Mouse (Mus musculus) heart, embryonic 14.5 days (tissue): ENCODE measurements around the gene Tet3. TPM values are rescaled to one million over a fixed set of nuclear protein-coding genes. Genes with fewer than 3 reads are reported as not detected.

Experiments
- ATAC-seq: fragments of 200-750 bp; cut with Nextera tagmentation; 2 replicates; pipeline ENCODE4 v1.8.0; 2017; ENCODE audit warnings: low read depth, moderate TSS enrichment; ENCODE audit not compliant: insufficient number of reproducible peaks, insufficient read depth, low FRiP score
- H3K27ac ChIP-seq, 2 experiments: fragments of 200-500 bp in 1 of 2; fragments of 300-500 bp in 1 of 2; sonication (generic) in 1 of 2; replicated peaks in 1 of 2; 2 replicates each; pipeline ENCODE4 v1.5.1; 2012 to 2014; ENCODE audit warnings: low read depth in 2 of 2, low read length in 2 of 2, control low read depth in 1 of 2, mild to moderate bottlenecking in 1 of 2, mixed read lengths in 1 of 2; ENCODE audit not compliant: control insufficient read depth in 1 of 2, insufficient read depth in 1 of 2
- H3K27me3 ChIP-seq: fragments of 300-500 bp; sonication (generic); 2 replicates; pipeline ENCODE4 v1.6.1; 2014; ENCODE audit warnings: mild to moderate bottlenecking, low read length, control low read depth; ENCODE audit not compliant: control insufficient read depth, insufficient read depth
- H3K36me3 ChIP-seq: fragments of 300-500 bp; sonication (generic); 2 replicates; pipeline ENCODE4 v1.6.1; 2014; ENCODE audit warnings: mild to moderate bottlenecking, control low read depth, low read length, mixed read lengths; ENCODE audit not compliant: control insufficient read depth, insufficient read depth
- H3K4me1 ChIP-seq, 2 experiments: fragments of 200-500 bp in 1 of 2; fragments of 300-500 bp in 1 of 2; sonication (generic) in 1 of 2; 2 replicates each; pipeline ENCODE4 v1.6.1; 2012 to 2014; ENCODE audit warnings: low read length in 2 of 2, control low read depth in 1 of 2, mixed read lengths in 1 of 2; ENCODE audit not compliant: control insufficient read depth in 2 of 2, insufficient read depth in 2 of 2
- H3K4me2 ChIP-seq: fragments of 300-500 bp; sonication (generic); 2 replicates; pipeline ENCODE4 v1.6.1; 2014; ENCODE audit warnings: mild to moderate bottlenecking, low read length
- H3K4me3 ChIP-seq, 2 experiments: fragments of 200-500 bp in 1 of 2; fragments of 300-500 bp in 1 of 2; sonication (generic) in 1 of 2; 2 replicates each; pipeline ENCODE4 v1.5.1; 2012 to 2014; ENCODE audit warnings: low read length in 2 of 2, mild to moderate bottlenecking in 2 of 2, control low read depth in 1 of 2, low read depth in 1 of 2, moderate library complexity in 1 of 2; ENCODE audit not compliant: control insufficient read depth in 1 of 2, insufficient read depth in 1 of 2
- H3K9ac ChIP-seq: fragments of 300-500 bp; sonication (generic); 2 replicates; pipeline ENCODE4 v1.6.1; 2014; ENCODE audit warnings: mild to moderate bottlenecking, low read length
- H3K9me3 ChIP-seq: fragments of 300-500 bp; sonication (generic); 2 replicates; pipeline ENCODE4 v1.6.1; 2016; ENCODE audit warnings: low read length, control low read depth; ENCODE audit not compliant: control insufficient read depth
- WGBS: fragments of 180-500 bp; shearing (Covaris S2); extraction: QIAGEN DNeasy Blood & Tissue Kit; methylation state at CpG from one replicate; pipeline ENCODE4 v1.1.7; 2014; 5-methylcytosine and 5-hydroxymethylcytosine counted together
- polyA plus RNA-seq: library from polyadenylated mRNA; unstranded; fragments of >200 nt; fragmentation: Nextera tagmentation; extraction: Ambion mirVana; gene quantifications from 2 replicates; pipeline ENCODE4 v1.2.1, GENCODE M21; 2014

Gene Tet3
- 22.8 and 28.9 TPM in 2 replicates for polyA plus RNA-seq

GRCm38 (mm10) chr6:83459034-83459644 lies at the start of gene Tet3:
Gene Tet3 (minus strand): TSS chr6:83459084.
- no peaks in the 10 kb centered on the region for H3K27me3 ChIP-seq
- peaks cover 5% of the 10 kb centered on the region; the same call in 1 of the 2 replicates for H3K36me3 ChIP-seq
- no peak within 1 kb of the TSS for H3K4me3 ChIP-seq
- WGBS: 33% methylated on average over 4 of the region's 4 CpGs
- peaks cover 26 to 27% of the 10 kb centered on the region in 2 experiments for H3K4me1 ChIP-seq
- H3K4me2 ChIP-seq: no peak within 1 kb of the TSS
- H3K9ac ChIP-seq: no peak within 1 kb of the TSS
- H3K9me3 ChIP-seq: no peaks in the 10 kb centered on the region
- H3K27ac ChIP-seq: 0 out of 4 replicates have a peak within 1 kb of the TSS, but pooled peaks of 1 of the 2 experiments have one; percentile 6
- no peak for ATAC-seq

GRCm38 (mm10) chr6:83507168-83507546 lies 48.3 kb upstream of the Tet3 start:
- 22% methylated on average over 6 of the region's 6 CpGs for WGBS
- Histone ChIP-seq H3K4me3 (peak overlapping the region; percentile 72 to 99; a peak in 3 of 4 replicates), H3K36me3 (0 out of 2 replicates have a peak, but pooled peaks cover 2% of the 10 kb centered on the region), H3K9ac (peak overlapping the region; percentile 71), H3K4me2 (peak overlapping the region; percentile 76), H3K9me3 (no peaks in the 10 kb centered on the region), H3K27ac (peak overlapping the region; percentile 64 to 98; a peak in 3 of 4 replicates), H3K4me1 (peaks cover 2 to 18% of the 10 kb centered on the region in 2 experiments; a peak in 2 of 4 replicates), H3K27me3 (no peaks in the 10 kb centered on the region)
- ATAC-seq: no peak

- peak within 1 kb of the TSS; percentile 76 for H3K4me2 ChIP-seq
- peak within 1 kb of the TSS; percentile 72 to 99 for H3K4me3 ChIP-seq
- peak within 1 kb of the TSS; percentile 98 to 99 for H3K27ac ChIP-seq
- peak within 1 kb of the TSS; percentile 91 for H3K9ac ChIP-seq
- under 1% methylated on average over 54 of the region's 54 CpGs for WGBS
- ATAC-seq: peak; percentile 96
- H3K36me3 ChIP-seq: 0 out of 2 replicates have a peak, but pooled peaks cover 2% of the 10 kb centered on the region
- H3K9me3 ChIP-seq: no peaks in the 10 kb centered on the region
- H3K27me3 ChIP-seq: no peaks in the 10 kb centered on the region
- H3K4me1 ChIP-seq: peaks cover 2 to 18% of the 10 kb centered on the region in 2 experiments; a peak in 2 of 4 replicates
Measured at GRCm38 (mm10) chr6:83506258-83507167, 47.6 kb upstream of the Tet3 start, which contains the start of gene Dguok. Gene Dguok (minus strand): TSS chr6:83506969.

GRCm38 (mm10) chr6:83505554-83505953 lies 46.7 kb upstream of the Tet3 start:
- WGBS: 78% methylated on average over 4 of the region's 4 CpGs
- peak overlapping the region; percentile 76 for H3K4me2 ChIP-seq
- H3K4me1 ChIP-seq: peaks cover 2 to 18% of the 10 kb centered on the region in 2 experiments; a peak in 2 of 4 replicates
- no peak for ATAC-seq
- H3K36me3 ChIP-seq: 0 out of 2 replicates have a peak, but pooled peaks cover 2% of the 10 kb centered on the region
- peak overlapping the region in 1 of 2 experiments; percentile 72; a peak in 1 of 4 replicates for H3K4me3 ChIP-seq
- H3K9ac ChIP-seq: peak overlapping the region; percentile 91; the same call in 1 of the 2 replicates
- H3K27me3 ChIP-seq: no peaks in the 10 kb centered on the region
- H3K9me3 ChIP-seq: no peaks in the 10 kb centered on the region
- no peak overlapping the region; a peak in 1 of 4 replicates for H3K27ac ChIP-seq

- Histone ChIP-seq H3K4me2 (no peak overlapping the region), H3K27me3 (no peaks in the 10 kb centered on the region), H3K4me1 (peaks cover 2 to 18% of the 10 kb centered on the region in 2 experiments; a peak in 2 of 4 replicates), H3K27ac (no peak overlapping the region), H3K9me3 (no peaks in the 10 kb centered on the region), H3K36me3 (peaks cover 13% of the 10 kb centered on the region; the same call in 1 of the 2 replicates), H3K4me3 (no peak overlapping the region), H3K9ac (no peak overlapping the region)
- WGBS: 76% methylated on average over 3 of the region's 3 CpGs
- no peak for ATAC-seq
Measured at GRCm38 (mm10) chr6:83503361-83503760, 44.5 kb upstream of the Tet3 start.

- no peaks in the 10 kb centered on the region for H3K27me3 ChIP-seq
- peaks cover 2 to 21% of the 10 kb centered on the region in 2 experiments; a peak in 2 of 4 replicates for H3K4me1 ChIP-seq
- 72% methylated on average over 3 of the region's 3 CpGs for WGBS
- H3K9me3 ChIP-seq: no peaks in the 10 kb centered on the region
- H3K4me2 ChIP-seq: no peak overlapping the region
- ATAC-seq: no peak
- no peak overlapping the region for H3K4me3 ChIP-seq
- H3K27ac ChIP-seq: no peak overlapping the region
- no peak overlapping the region for H3K9ac ChIP-seq
- H3K36me3 ChIP-seq: peaks cover 13% of the 10 kb centered on the region; the same call in 1 of the 2 replicates
Measured at GRCm38 (mm10) chr6:83502656-83503055, 43.8 kb upstream of the Tet3 start.
